Mouse (Mus musculus) urinary bladder, adult 18-20 months (tissue): ENCODE data around the gene Gna13.

Experiments used
- DNase-seq, 2 experiments: peaks; one replicate each; pipeline ENCODE4 v3.0.0; 2022; ENCODE audit warnings: low spot score in 2 of 2, mixed read lengths in 2 of 2

Gna13 gene

DNA sequence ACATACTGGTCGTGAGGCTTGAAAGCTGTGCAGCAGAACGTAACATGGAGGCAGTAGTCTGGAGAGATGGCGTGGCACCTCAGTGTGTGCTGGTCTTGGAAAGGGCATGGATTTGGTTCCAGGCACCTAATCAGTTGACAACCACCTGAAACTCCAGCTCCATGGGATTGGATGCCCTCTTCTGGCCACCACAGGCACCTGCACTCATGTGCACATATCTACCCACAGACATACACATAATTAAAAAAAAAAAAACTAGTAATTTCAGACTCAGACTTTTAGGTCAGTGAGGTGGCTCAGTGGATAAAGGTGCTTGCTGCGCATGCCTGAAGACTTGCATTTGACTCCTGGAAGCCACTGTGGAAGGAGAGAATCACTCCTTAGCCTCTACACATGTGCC lies 59.6 kb downstream of the Gna13 start:
- DNase-seq: no peak

- DNase-seq: no peak
Measured at GRCm38 (mm10) chr11:109423294-109423693, 60.7 kb downstream of the Gna13 start.

GRCm38 (mm10) chr11:109425392-109426271 lies 63.0 kb downstream of the Gna13 start, which contains the start of gene Amz2:
TSS of gene Amz2 (plus strand) at chr11:109425946.
- DNase-seq: peak; percentile 99 to 100

- no peak for DNase-seq
Measured at GRCm38 (mm10) chr11:109426272-109426586, 63.6 kb downstream of the Gna13 start.

DNA sequence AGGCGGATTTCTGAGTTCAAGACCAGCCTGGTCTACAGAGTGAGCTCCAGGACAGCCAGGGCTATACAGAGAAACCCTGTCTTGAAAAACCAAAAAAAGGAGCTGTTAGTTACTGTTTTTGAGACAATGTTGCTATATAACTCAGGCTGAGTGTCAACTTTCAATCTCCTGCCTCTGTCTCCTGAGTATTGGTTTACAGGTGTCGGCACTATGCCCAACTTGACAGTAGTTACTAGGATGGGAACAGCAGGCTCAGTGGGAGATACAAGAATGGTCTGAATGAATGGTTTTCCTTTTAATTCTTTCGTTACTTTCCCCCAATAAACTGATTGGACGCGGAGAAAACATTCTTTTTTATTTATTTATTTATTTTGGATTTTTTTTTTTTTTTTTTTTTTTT lies 64.7 kb downstream of the Gna13 start:
- DNase-seq: no peak

- no peak for DNase-seq
Measured at GRCm38 (mm10) chr11:109434233-109434798, 71.7 kb downstream of the Gna13 start.

- no peak for DNase-seq
Measured at GRCm38 (mm10) chr11:109436889-109437288, 74.3 kb downstream of the Gna13 start.

GRCm38 (mm10) chr11:109439209-109439608 lies 76.6 kb downstream of the Gna13 start:
- DNase-seq: no peak

DNA sequence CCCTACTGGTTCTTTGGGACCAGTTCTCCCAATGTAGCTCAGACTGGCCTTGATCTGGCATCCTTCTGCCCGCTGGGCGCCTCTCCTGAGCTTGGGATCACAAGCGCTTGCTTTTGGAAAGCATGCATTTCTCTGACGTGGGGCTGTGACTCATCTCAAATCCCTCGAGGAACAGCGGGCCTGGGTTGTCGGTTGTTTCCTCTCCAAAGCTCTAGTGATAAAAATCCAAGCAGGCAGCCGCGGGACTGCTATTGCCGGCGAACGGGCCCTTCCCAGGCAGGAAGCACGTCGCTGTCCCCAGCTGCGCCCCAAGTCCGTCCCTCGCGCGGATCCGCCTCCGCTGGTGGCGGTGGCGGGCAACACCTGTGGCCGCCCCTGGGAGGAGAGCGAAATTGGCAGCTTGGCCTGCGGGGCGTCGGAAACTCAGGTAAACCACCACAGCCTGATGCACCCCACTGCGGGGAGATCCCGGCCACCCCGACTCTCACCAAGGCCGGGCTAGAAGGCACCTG lies 77.3 kb downstream of the Gna13 start:
- DNase-seq: peak; percentile 70 to 78

- DNase-seq: no peak
Measured at GRCm38 (mm10) chr11:109440641-109441040, 78.0 kb downstream of the Gna13 start.

DNA sequence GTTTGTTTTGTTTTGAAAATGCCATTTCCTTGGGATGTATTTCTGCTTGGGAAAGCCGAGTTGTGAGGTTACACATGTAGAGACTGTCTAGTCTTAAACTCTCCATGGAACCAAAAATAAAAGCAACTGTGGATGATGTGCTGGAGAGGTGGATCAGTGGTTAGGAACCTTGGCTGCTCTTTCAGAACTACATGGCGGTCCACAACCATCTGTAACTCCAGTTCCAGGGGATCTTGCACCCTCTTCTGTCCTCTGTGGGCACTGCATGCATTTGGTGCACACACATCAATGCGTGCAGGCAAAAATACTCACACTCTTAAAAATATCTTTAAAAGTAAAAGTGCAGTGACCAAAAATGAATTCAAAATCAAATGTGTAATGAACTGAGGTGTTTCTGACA lies 78.5 kb downstream of the Gna13 start:
- no peak for DNase-seq

GRCm38 (mm10) chr11:109442166-109442730 lies 79.6 kb downstream of the Gna13 start:
- DNase-seq: no peak

DNA sequence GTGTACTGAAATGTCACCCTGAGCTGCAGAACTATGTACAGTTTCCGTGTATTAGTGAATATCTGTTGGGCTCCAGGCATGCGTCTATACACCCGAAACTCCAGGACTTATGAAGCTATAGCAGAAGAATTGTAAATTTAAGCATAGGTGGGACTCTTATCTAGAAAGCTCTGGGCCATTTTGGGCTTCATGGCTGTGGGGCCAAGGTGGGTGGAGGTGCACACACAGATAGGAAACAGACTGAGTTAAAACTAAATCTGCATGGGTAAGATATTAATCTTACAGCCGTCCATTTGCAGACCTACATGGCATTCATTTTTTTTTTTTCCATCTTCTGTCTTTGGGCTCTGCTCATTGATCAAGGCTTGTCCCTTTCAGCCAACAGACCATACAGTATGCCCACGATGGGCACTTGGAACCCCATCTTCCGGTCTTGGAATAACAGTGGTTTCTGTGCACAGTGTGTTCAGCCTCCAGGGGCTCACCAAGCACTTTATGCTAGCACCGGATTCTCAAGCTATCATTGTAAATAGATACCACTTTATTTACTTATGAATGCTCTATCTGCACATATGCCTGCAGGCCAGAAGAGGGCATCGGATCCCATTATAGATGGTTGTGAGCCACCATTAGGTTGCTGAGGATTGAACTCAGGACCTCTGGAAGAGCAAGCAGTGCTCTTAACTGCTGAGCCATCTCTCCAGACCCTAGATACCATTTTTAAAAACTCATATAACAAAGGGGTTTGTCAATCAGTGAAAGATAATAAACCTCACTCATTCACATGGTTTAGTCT lies 81.0 kb downstream of the Gna13 start:
- DNase-seq: no peak

DNA sequence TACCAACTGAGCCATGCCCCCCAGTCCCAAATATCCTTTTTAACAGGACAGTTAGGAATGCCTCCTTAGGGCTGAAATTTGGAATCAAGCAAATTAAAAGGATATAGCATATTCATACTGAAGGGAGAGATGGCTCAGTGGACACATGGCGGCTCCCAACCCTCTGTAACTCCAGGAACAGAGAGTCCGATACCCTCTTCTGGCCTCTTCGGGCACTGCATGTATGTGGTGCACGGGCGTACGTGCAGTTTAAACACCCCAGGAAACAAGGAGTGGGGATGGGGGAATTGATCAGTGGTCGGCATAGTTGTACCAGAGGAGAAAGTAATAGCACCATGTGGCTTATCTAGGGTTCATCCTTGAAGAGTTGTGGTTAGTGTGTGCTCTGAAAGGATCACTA lies 82.0 kb downstream of the Gna13 start:
- DNase-seq: no peak

DNA sequence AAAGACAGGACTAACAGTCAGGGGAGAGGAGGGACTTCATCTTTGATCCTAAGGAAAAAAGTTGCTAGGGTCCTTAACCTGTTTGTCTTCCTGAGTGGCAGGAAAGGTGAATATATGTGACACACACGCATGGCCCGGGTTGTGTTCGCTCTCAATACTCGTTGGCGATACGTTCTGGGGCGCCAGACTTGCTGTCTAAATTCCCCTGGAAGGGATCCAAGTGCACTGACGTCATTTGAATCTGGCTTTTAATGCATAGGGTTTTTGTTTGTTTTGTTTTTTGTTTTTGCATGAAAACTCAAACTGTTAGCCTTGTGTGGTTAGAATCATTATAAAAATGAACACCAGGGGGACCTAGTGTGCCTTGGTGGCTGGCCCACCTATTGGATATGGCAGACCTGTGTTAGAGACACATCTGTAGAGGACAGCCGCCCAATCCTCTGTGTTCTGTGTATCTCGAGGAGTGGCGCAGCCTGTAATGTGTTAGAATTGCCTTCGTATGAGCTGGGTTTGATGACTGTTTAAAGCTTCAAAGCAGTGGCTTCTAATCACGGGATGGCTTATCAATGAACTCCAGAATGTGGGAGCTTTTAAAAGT lies 82.9 kb downstream of the Gna13 start:
- no peak for DNase-seq
